Mouse (Mus musculus): Measurements from ENCODE around the gene Gpr132.

GRCm38 (mm10) chr12:112897522-112898212 lies 29.6 kb upstream of the Gpr132 start:
- TF ChIP-seq CTCF (IDR thresholded peaks at IDR 0.05; ENCODE audit: control insufficient read depth, insufficient read depth, low read length) (no peak), POLR2A (IDR thresholded peaks at IDR 0.05; ENCODE audit: borderline replicate concordance, control insufficient read depth, low read depth, low read length) (no peak)

Measured in bone marrow, adult 2 months (tissue).